Mouse (Mus musculus): Measurements from ENCODE around the gene Limk2. TPM values are rescaled to one million over a fixed set of nuclear protein-coding genes. Genes with fewer than 3 reads are reported as not detected.
A peak's percentile ranks its signal among the peaks of the same experiment; 100 is the strongest.

The Limk2 gene
- polyA plus RNA-seq, 1 experiment from 2014 or later = 7.6 TPM

DNA sequence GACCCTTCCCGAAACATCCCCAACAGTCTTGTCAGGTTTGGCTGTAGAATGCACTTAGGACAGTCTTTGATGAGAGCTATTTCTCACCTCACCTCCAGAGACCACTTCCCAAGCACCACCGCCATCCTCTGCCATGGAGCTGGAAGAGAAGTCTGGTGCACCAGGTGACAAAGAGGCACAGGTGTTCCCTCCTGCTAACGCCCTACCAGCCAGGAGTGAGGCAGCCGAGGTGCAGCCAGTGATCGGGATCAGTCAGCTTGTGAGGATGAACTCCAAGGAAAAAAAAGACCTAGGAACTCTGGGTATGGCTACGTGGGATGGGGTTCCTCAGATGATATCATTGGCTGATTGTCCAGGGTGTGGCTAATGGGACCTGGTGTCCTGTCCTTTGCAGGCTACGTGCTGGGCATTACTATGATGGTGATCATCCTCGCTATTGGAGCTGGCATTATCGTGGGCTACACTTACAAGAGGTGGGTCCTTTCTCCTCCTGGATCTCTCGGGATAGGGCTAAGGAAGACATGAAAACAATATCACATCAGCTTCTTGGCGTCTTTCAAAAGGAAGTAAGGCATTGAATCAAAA is 75.8 kb downstream of the Limk2 start:
- Histone ChIP-seq H3K36me3 (replicated peaks) (no peaks in the 10 kb centered on the region), H3K9ac (no peak overlapping the region), H3K9me3 (replicated peaks) (no peaks in the 10 kb centered on the region), H3K27ac (replicated peaks) (no peak overlapping the region), H3K4me3 (replicated peaks) (no peak overlapping the region), H3K4me1 (replicated peaks) (peaks cover 43% of the 10 kb centered on the region), H3K4me2 (no peak overlapping the region), H3K27me3 (peaks cover 46% of the 10 kb centered on the region)
- no peak for ATAC-seq (ENCODE audit: insufficient read depth)
- 71% methylated on average over 11 of the region's 11 CpGs for WGBS (ENCODE audit: insufficient replicate concordance)

DNA sequence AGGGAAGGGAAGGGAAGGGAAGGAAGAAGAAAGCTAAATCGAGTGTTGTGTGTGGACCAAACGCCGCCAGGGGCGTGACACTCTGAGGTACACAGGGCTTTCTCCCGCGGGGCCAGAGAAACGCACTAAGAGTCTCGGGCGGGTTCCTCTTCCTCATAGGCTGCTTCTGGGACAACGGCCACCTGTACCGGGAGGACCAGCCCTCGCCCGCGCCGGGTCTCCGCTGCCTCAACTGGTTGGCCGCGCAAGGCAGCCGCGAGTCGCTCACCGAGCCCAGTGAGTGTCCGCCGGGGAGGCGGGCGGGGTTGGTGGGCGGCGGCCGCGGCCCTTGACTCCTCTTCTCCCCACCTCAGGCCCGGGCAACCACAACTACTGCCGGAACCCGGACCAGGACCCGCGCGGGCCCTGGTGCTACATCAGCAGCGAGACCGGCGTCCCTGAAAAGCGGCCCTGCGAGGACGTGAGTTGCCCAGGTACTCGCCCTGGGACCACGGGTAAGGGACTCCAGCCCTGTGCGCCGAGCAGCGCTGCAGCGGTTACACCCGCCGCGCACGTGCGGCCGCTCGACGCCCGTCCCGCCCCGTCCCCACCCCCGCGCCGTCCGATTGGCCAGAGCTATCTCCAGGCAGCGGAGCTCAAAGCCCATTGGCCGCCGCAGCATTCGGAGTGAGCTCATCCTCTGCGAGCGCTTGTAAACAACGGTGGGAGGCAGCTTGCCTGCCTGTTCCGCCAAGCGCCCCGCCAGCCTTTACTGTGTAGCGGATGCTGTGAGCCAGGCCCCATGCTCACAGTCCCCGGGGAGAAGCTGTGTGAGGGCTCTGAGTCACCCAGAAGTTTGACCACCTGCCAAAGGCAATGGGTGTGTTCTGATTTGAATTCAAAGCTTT is 77.0 kb downstream of the Limk2 start:
- no peak overlapping the region for H3K27ac ChIP-seq (replicated peaks)
- H3K9ac ChIP-seq = no peak overlapping the region
- peaks cover 46% of the 10 kb centered on the region for H3K27me3 ChIP-seq
- no peaks in the 10 kb centered on the region for H3K9me3 ChIP-seq (replicated peaks)
- H3K4me2 ChIP-seq = peak overlapping the region; percentile 78
- peak; percentile 96 for ATAC-seq (ENCODE audit: insufficient read depth)
- WGBS (ENCODE audit: insufficient replicate concordance) = under 1% methylated on average over 75 of the region's 75 CpGs
- H3K36me3 ChIP-seq (replicated peaks) = no peaks in the 10 kb centered on the region
- H3K4me3 ChIP-seq (replicated peaks) = peak overlapping the region; percentile 49
- H3K4me1 ChIP-seq (replicated peaks) = peaks cover 43% of the 10 kb centered on the region

DNA sequence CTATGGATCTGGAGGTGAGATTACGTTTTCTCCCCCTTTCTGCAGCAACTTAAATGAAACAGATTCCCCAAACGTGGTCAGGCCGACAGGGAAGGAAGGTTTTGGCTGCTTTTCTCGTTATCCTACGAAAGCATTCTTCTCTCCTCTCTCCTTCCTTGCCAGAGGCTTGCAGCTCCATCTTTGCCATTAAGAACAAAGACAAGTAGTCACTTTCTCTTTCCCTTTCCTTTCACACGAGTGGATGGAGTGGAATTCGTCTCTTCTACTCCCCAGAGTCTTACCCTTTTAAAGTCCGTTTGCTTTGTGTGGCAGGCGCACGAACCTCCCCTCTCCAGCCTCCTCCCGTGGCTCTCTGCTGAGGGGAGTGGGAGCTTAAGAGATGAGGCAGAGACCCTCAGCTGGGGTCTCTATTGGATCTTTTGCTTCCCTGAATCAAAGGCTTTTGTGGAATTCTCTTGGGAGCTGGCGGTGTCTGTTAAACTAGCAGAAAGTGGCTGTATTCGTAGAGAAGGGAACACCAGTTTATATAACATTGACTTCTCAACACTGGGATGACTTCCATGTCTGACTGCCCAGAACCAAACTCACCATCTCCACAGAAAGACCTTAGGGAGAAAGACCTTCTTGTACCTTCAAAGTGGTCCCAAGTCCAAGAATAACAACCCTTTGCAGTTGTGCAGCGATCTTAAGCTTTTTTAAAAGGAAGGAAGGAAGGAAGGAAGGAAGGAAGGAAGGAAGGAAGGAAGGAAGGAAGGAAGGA is 77.8 kb downstream of the Limk2 start:
- H3K4me3 ChIP-seq (replicated peaks) = peak overlapping the region; percentile 49
- H3K27me3 ChIP-seq = peaks cover 46% of the 10 kb centered on the region
- no peaks in the 10 kb centered on the region for H3K36me3 ChIP-seq (replicated peaks)
- no peak overlapping the region for H3K27ac ChIP-seq (replicated peaks)
- 5% methylated on average over 14 of the region's 14 CpGs for WGBS (ENCODE audit: insufficient replicate concordance)
- no peak overlapping the region for H3K9ac ChIP-seq
- H3K4me1 ChIP-seq (replicated peaks) = peaks cover 43% of the 10 kb centered on the region
- no peaks in the 10 kb centered on the region for H3K9me3 ChIP-seq (replicated peaks)
- no peak for ATAC-seq (ENCODE audit: insufficient read depth)
- peak overlapping the region; percentile 78 for H3K4me2 ChIP-seq

DNA sequence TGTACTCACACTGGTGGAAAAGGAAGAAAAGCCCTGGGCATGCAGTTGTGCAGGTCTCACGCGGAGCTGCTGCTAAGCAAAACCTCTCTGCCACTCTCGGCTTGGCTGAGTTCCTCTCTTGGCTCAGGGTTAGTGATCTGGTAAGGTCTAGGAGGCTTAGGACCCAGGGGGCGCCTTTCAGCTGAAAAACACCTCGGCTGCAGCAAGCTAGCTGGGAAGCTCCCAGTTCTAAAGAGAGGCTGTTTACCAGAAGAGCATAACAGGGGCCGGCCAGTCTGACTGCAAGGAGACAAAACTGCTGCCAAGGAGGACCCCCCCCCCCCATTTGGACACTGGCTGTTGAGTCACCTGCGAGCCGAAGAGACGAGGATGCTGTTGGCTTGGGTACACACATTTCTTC is 78.4 kb downstream of the Limk2 start:
- no peak overlapping the region for H3K9ac ChIP-seq
- no peaks in the 10 kb centered on the region for H3K36me3 ChIP-seq (replicated peaks)
- H3K27me3 ChIP-seq = peaks cover 46% of the 10 kb centered on the region
- H3K4me1 ChIP-seq (replicated peaks) = peaks cover 38% of the 10 kb centered on the region
- no peaks in the 10 kb centered on the region for H3K9me3 ChIP-seq (replicated peaks)
- WGBS (ENCODE audit: insufficient replicate concordance) = under 1% methylated on average over 9 of the region's 9 CpGs
- ATAC-seq (ENCODE audit: insufficient read depth) = no peak
- H3K4me2 ChIP-seq = peak overlapping the region; percentile 78
- no peak overlapping the region for H3K27ac ChIP-seq (replicated peaks)
- H3K4me3 ChIP-seq (replicated peaks) = peak overlapping the region; percentile 49

DNA sequence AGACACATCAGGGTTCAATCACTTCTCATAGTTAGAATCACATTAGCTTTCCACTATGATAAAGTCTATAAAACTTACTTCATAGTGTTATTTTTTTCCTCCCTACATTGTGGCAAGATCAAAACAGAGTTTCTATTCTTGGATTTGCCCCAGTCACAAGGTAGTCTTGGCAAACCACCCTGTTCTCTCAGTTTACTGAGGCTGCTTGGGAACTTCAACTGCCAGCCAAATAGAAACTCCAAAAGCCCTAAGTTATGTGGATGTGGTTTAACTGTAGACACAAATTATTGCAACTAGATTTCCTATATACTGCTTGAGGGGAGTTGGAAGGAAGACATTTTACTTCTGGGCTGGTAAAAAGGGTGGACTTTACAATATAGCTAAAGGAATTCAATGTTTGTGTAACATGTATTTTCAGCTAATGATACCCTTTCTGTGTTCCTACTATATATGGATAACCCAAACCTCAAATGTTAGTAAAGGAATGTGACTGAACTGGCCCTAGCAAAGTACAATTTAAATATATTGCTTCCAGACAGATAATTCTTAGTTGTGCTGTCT is 79.0 kb downstream of the Limk2 start, which contains the start of gene Pik3ip1:
Gene Pik3ip1 (plus strand): TSS at position 511 of the 561 bp plus-strand sequence.
- Histone ChIP-seq H3K27ac (replicated peaks) (no peak within 1 kb of the TSS), H3K9ac (no peak within 1 kb of the TSS)
- no peak for ATAC-seq (ENCODE audit: insufficient read depth)

DNA sequence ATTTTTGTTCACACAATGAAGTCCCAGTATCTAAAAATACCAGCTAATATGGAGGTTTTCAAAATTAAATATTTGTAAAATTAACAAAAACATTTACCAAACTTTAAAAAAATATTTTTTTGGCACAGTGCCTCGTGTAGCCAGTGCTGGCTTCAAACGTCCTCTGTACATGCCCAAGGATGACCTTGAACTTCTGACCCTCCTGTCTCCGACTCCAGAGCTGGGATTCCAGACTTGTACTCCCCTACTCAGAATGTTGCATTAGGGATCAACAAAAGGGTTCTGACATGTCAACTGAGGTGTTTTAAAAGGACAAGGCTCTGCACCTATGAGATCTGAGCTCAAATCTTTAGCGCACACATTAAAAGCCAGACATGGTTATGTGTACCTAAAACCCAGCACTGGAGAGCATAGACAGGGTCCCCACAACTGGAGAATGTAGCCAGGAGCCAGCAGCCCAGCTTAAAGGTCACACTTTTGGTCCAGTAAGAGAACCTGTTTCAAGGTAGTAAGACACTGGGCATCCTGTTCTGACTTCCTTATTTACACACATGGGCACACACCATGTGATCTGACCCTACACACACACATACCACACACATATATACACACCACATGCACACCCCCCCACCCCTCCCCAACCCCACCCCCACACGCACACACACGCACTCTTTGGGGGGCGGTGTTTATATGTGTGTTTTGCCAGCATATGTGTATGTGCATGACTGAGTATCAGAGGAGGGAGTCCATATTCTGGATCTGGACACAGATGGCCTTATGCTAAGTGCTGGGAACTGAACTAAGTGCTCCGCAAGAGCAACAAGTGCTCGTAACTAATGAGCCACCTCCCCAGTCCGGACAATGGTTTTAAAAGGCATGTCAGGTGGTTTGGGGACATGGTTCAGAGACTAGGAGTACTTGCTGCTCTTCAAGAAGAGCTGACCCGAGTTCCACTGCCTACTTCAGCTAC is 79.9 kb downstream of the Limk2 start:
- H3K4me2 ChIP-seq = no peak overlapping the region
- H3K36me3 ChIP-seq (replicated peaks) = no peaks in the 10 kb centered on the region
- no peaks in the 10 kb centered on the region for H3K9me3 ChIP-seq (replicated peaks)
- 68% methylated on average over 11 of the region's 11 CpGs for WGBS (ENCODE audit: insufficient replicate concordance)
- H3K4me3 ChIP-seq (replicated peaks) = no peak overlapping the region
- H3K4me1 ChIP-seq (replicated peaks) = peaks cover 29% of the 10 kb centered on the region
- H3K9ac ChIP-seq = no peak overlapping the region
- ATAC-seq (ENCODE audit: insufficient read depth) = no peak
- peaks cover 36% of the 10 kb centered on the region for H3K27me3 ChIP-seq
- no peak overlapping the region for H3K27ac ChIP-seq (replicated peaks)

More for the DNA sequence above, 79.0 kb downstream of the Limk2 start, which contains the start of gene Pik3ip1:
- peaks cover 32% of the 10 kb centered on the region for H3K4me1 ChIP-seq (replicated peaks)
- peak within 1 kb of the TSS; percentile 78 for H3K4me2 ChIP-seq
- peak within 1 kb of the TSS; percentile 49 for H3K4me3 ChIP-seq (replicated peaks)
- H3K27me3 ChIP-seq = peaks cover 42% of the 10 kb centered on the region
- H3K9me3 ChIP-seq (replicated peaks) = no peaks in the 10 kb centered on the region
- no peaks in the 10 kb centered on the region for H3K36me3 ChIP-seq (replicated peaks)

DNA sequence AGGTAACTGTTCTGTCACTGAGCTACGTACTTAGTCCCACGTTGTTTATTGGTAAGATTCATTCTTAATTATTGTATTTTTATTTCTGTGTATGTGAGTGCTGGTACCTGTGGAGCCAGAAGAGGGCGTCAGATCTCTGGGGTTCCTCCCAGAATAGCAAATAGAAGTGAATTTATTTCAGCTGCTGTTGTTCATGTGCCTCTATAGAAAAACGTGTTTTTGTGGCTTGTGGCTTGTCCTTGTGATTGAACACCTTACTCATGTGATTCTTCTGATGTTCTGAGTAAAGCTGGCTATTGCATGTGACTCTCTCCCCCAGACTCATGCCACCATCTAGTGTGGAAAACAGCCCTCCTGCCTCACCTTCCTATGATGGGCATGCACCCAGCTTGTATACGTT is 80.7 kb downstream of the Limk2 start:
- H3K27ac ChIP-seq (replicated peaks) = no peak overlapping the region
- H3K9me3 ChIP-seq (replicated peaks) = no peaks in the 10 kb centered on the region
- H3K9ac ChIP-seq = no peak overlapping the region
- no peak overlapping the region for H3K4me2 ChIP-seq
- no peak overlapping the region for H3K4me3 ChIP-seq (replicated peaks)
- H3K4me1 ChIP-seq (replicated peaks) = peaks cover 29% of the 10 kb centered on the region
- peaks cover 31% of the 10 kb centered on the region for H3K27me3 ChIP-seq
- no peaks in the 10 kb centered on the region for H3K36me3 ChIP-seq (replicated peaks)
- no peak for ATAC-seq (ENCODE audit: insufficient read depth)
- WGBS (ENCODE audit: insufficient replicate concordance) = 59% methylated on average over 5 of the region's 5 CpGs

DNA sequence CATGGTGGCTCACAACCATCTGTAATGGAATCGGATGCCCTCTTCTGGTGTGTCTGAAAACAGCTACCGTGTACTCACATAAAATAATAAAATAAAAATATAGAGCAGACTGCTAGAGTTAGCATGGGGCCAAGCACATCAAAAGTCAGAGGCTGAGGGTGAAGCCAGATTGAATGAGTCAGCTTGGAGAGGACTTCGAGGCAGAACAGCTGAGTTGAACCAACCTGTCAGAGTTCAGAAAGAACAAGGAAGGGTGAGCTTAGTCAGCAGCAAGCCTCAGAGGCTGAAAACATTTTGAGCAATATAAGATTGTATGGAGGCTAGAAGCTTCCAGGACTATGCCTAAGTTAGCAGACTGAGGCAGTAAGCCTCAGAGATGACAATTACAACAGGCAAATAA is 90.7 kb downstream of the Limk2 start:
- H3K27ac ChIP-seq (replicated peaks) = no peak overlapping the region
- ATAC-seq (ENCODE audit: insufficient read depth) = no peak

DNA sequence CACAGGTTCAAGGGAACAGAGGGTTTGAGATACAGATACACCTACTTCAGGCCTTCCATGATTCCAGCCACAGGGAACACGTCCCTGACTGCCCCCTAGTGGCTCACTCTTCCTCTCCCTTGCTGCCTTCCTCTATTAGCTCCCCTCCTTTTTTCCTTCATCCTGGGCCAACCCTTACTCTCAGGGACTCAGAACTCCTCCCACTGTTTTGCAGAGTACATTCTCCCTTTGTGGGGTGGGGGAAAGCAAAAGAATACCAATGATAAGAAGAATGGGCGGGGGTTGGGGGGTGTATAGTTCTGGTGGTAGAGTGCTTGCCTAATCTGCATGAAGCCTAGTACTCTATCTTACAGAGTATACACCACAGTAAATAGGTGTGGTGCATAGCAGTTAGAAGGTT is 94.8 kb downstream of the Limk2 start:
- Histone ChIP-seq H3K4me1 (replicated peaks) (peaks cover 33% of the 10 kb centered on the region), H3K27me3 (no peaks in the 10 kb centered on the region), H3K36me3 (replicated peaks) (peaks cover 29% of the 10 kb centered on the region), H3K27ac (replicated peaks) (no peak overlapping the region), H3K4me3 (replicated peaks) (no peak overlapping the region), H3K9ac (no peak overlapping the region), H3K4me2 (no peak overlapping the region), H3K9me3 (replicated peaks) (no peaks in the 10 kb centered on the region)
- peak; percentile 64 for ATAC-seq (ENCODE audit: insufficient read depth)
- WGBS (ENCODE audit: insufficient replicate concordance) = 16% methylated on average over 2 of the region's 2 CpGs

More for the DNA sequence above, 90.7 kb downstream of the Limk2 start:
- H3K9me3 ChIP-seq (replicated peaks) = no peaks in the 10 kb centered on the region
- no peak overlapping the region for H3K4me3 ChIP-seq (replicated peaks)
- WGBS (ENCODE audit: insufficient replicate concordance) = 67% methylated on average over 3 of the region's 3 CpGs
- H3K4me1 ChIP-seq (replicated peaks) = peaks cover 10% of the 10 kb centered on the region
- no peak overlapping the region for H3K9ac ChIP-seq
- no peak overlapping the region for H3K4me2 ChIP-seq
- H3K27me3 ChIP-seq = no peaks in the 10 kb centered on the region
- no peaks in the 10 kb centered on the region for H3K36me3 ChIP-seq (replicated peaks)

DNA sequence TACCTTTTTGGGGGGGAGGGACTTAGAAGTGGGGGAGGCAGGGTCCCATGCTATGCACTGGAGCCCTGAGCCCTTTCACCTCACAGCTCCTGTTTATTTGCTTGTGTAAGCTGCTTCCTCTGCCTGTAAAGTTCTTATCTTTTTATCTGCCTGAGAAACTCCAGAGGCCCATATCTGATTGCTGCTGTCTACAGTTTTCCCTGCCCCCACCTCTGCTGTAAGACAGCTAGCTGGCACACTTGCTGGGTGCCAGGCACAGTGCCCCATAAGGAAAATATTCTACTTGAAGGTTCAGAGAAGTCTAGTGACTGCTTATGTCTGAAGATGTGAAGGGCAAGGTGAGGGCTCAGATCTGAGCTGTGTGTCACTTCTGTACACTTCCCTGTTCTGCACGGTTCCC is 95.7 kb downstream of the Limk2 start:
- no peak overlapping the region for H3K27ac ChIP-seq (replicated peaks)
- no peaks in the 10 kb centered on the region for H3K27me3 ChIP-seq

More for the DNA sequence above, 95.7 kb downstream of the Limk2 start:
- Histone ChIP-seq H3K9ac (no peak overlapping the region), H3K4me2 (no peak overlapping the region), H3K36me3 (replicated peaks) (peaks cover 38% of the 10 kb centered on the region), H3K4me3 (replicated peaks) (no peak overlapping the region), H3K9me3 (replicated peaks) (no peaks in the 10 kb centered on the region), H3K4me1 (replicated peaks) (peaks cover 33% of the 10 kb centered on the region)
- 40% methylated on average over 1 of the region's 1 CpGs for WGBS (ENCODE audit: insufficient replicate concordance)
- no peak for ATAC-seq (ENCODE audit: insufficient read depth)

All from liver, embryonic 15.5 days (tissue).